Mouse (Mus musculus) cerebellum, adult 18-20 months (tissue): ENCODE results near the gene Spag9.
"Not testable (repeated sequence)": the region's sequence is repeated elsewhere in the genome, so short reads cannot be mapped to it uniquely, and the experiment has no call there.

Experiments
- DNase-seq, 2 experiments: peaks; one replicate each; pipeline ENCODE4 v3.0.0; 2021

Gene Spag9

GRCm38 (mm10) chr11:93987026-93987425 is 8.9 kb upstream of the Spag9 start:
- no peak for DNase-seq

GRCm38 (mm10) chr11:93987625-93988327 is 8.1 kb upstream of the Spag9 start:
- DNase-seq, result no peak

- no peak for DNase-seq
Measured at GRCm38 (mm10) chr11:93988328-93989062, 7.4 kb upstream of the Spag9 start.

GRCm38 (mm10) chr11:93994531-93994930 is 1.4 kb upstream of the Spag9 start:
- DNase-seq, result peak in 1 of 2 experiments; percentile 17

GRCm38 (mm10) chr11:93995111-93995719 is 676 bp upstream of the Spag9 start:
- peak; percentile 74 to 85 for DNase-seq

- DNase-seq, result peak in 1 of 2 experiments; percentile 58
Measured at GRCm38 (mm10) chr11:93996306-93997140, 632 bp downstream of the Spag9 start.

- DNase-seq, result peak; percentile 20 to 31
Measured at GRCm38 (mm10) chr11:93997141-93997775, 1.4 kb downstream of the Spag9 start.

GRCm38 (mm10) chr11:93999276-93999675 is 3.4 kb downstream of the Spag9 start:
- DNase-seq, result no peak

- no peak for DNase-seq
Measured at GRCm38 (mm10) chr11:94003346-94003745, 7.5 kb downstream of the Spag9 start.

- no peak for DNase-seq
Measured at GRCm38 (mm10) chr11:94019091-94019490, 23.2 kb downstream of the Spag9 start.

- no peak for DNase-seq
Measured at GRCm38 (mm10) chr11:94020403-94020802, 24.5 kb downstream of the Spag9 start.

GRCm38 (mm10) chr11:94026289-94026688 is 30.4 kb downstream of the Spag9 start:
- no peak for DNase-seq

GRCm38 (mm10) chr11:94032084-94032483 is 36.2 kb downstream of the Spag9 start:
- no peak for DNase-seq

GRCm38 (mm10) chr11:94032971-94033370 is 37.1 kb downstream of the Spag9 start:
- DNase-seq, result no peak

GRCm38 (mm10) chr11:94035974-94036373 is 40.1 kb downstream of the Spag9 start:
- peak; percentile 13 to 30 for DNase-seq

- no peak for DNase-seq
Measured at GRCm38 (mm10) chr11:94041475-94041874, 45.6 kb downstream of the Spag9 start.

- DNase-seq, result not testable (repeated sequence)
Measured at GRCm38 (mm10) chr11:94042301-94042700, 46.4 kb downstream of the Spag9 start.

- peak; percentile 94 to 97 for DNase-seq
Measured at GRCm38 (mm10) chr11:94043998-94044985, 48.4 kb downstream of the Spag9 start.

GRCm38 (mm10) chr11:94045016-94045415 is 49.1 kb downstream of the Spag9 start:
- peak; percentile 19 to 33 for DNase-seq

- DNase-seq, result no peak
Measured at GRCm38 (mm10) chr11:94047288-94047687, 51.4 kb downstream of the Spag9 start.

GRCm38 (mm10) chr11:94054176-94054575 is 58.3 kb downstream of the Spag9 start:
- no peak for DNase-seq
